Mouse (Mus musculus) MEL (cell line): ENCODE results near the gene Arhgap24. TPM values are rescaled to one million over a fixed set of nuclear protein-coding genes. Genes with fewer than 3 reads are reported as not detected.

Experiments used
- DNase-seq: peaks from one replicate; pipeline ENCODE4 v3.0.0; 2011; ENCODE audit warnings: low read depth, low spot score
- H3K27ac ChIP-seq: 2 replicates; pipeline ENCODE4 v1.5.1; 2012; ENCODE audit warnings: low read depth, mild to moderate bottlenecking, control low read depth, low read length, moderate library complexity; ENCODE audit not compliant: control insufficient read depth
- H3K27me3 ChIP-seq, 2 experiments: fragments of 150-350 bp in 1 of 2; sonication (generic) in 1 of 2; 2 replicates each; pipeline ENCODE4 v1.6.1; 2012; ENCODE audit warnings: low read length in 2 of 2, mild to moderate bottlenecking in 2 of 2, improper control_type of control experiment in 1 of 2, moderate library complexity in 1 of 2; ENCODE audit not compliant: insufficient read depth in 2 of 2, control insufficient read depth in 1 of 2
- H3K36me3 ChIP-seq, 2 experiments: 2 replicates each; pipeline ENCODE4 v1.6.1; 2012 to 2014; ENCODE audit warnings: low read length in 2 of 2, improper control_type of control experiment in 1 of 2, inconsistent platforms in 1 of 2, mild to moderate bottlenecking in 1 of 2; ENCODE audit not compliant: insufficient read depth in 2 of 2, control insufficient read depth in 1 of 2
- H3K4me1 ChIP-seq, 2 experiments: fragments of 150-350 bp in 1 of 2; sonication (generic) in 1 of 2; 2 replicates each; pipeline ENCODE4 v1.6.1; 2012; ENCODE audit warnings: low read length in 2 of 2, improper control_type of control experiment in 1 of 2, mild to moderate bottlenecking in 1 of 2; ENCODE audit not compliant: insufficient read depth in 2 of 2, control insufficient read depth in 1 of 2
- H3K4me3 ChIP-seq, 2 experiments: fragments of 150-350 bp in 1 of 2; sonication (generic) in 1 of 2; 2 replicates each; pipeline ENCODE4 v1.5.1; 2012; ENCODE audit warnings: low read depth in 2 of 2, low read length in 2 of 2, mild to moderate bottlenecking in 2 of 2, moderate library complexity in 2 of 2, control low read depth in 1 of 2, improper control_type of control experiment in 1 of 2; ENCODE audit not compliant: control insufficient read depth in 1 of 2, insufficient read depth in 1 of 2
- H3K79me2 ChIP-seq: 2 replicates; pipeline ENCODE4 v1.6.1; 2012; ENCODE audit warnings: mild to moderate bottlenecking, low read length, moderate library complexity; ENCODE audit not compliant: control insufficient read depth, poor library complexity, insufficient read depth
- H3K9ac ChIP-seq: 2 replicates; pipeline ENCODE4 v1.6.1; 2012; ENCODE audit warnings: low read depth, mild to moderate bottlenecking, control low read depth, low read length, moderate library complexity; ENCODE audit not compliant: control insufficient read depth, poor library complexity, severe bottlenecking
- H3K9me3 ChIP-seq: fragments of 150-350 bp; sonication (generic); replicated peaks from 2 replicates; pipeline ENCODE4 v1.6.1; 2012; ENCODE audit warnings: mild to moderate bottlenecking, low read length, improper control_type of control experiment, moderate library complexity; ENCODE audit not compliant: insufficient read depth
- BHLHE40 ChIP-seq: IDR thresholded peaks from 2 replicates; pipeline ENCODE4 v1.6.1; 2012; ENCODE audit warnings: low read depth, mild to moderate bottlenecking, inconsistent platforms, low read length, improper control_type of control experiment, borderline replicate concordance
- CHD2 ChIP-seq: IDR thresholded peaks from 2 replicates; pipeline ENCODE4 v1.6.1; 2011; ENCODE audit warnings: low read length, improper control_type of control experiment
- CTCF ChIP-seq, 3 experiments: IDR thresholded peaks in 2 of 3; conservative IDR thresholded peaks in 1 of 3; 2 replicates each; pipeline ENCODE4 v1.5.1; 2011 to 2012; ENCODE audit warnings: low read length in 3 of 3, low read depth in 2 of 3, mild to moderate bottlenecking in 2 of 3, improper control_type of control experiment in 1 of 3, inconsistent platforms in 1 of 3, mixed read lengths in 1 of 3, moderate library complexity in 1 of 3; ENCODE audit not compliant: control insufficient read depth in 1 of 3, insufficient read depth in 1 of 3, poor library complexity in 1 of 3, severe bottlenecking in 1 of 3
- E2F4 ChIP-seq: IDR thresholded peaks from 2 replicates; pipeline ENCODE4 v1.6.1; 2011; ENCODE audit warnings: low read depth, low read length, improper control_type of control experiment, borderline replicate concordance
- ELF1 ChIP-seq: IDR thresholded peaks from 2 replicates; pipeline ENCODE4 v1.6.1; 2014; ENCODE audit warnings: low read depth, mild to moderate bottlenecking, inconsistent platforms, low read length, improper control_type of control experiment, moderate library complexity
- MAFK ChIP-seq: IDR thresholded peaks from 2 replicates; pipeline ENCODE4 v1.6.1; 2011; ENCODE audit warnings: low read depth, mild to moderate bottlenecking, low read length, improper control_type of control experiment, borderline replicate concordance
- MAX ChIP-seq: IDR thresholded peaks from 2 replicates; pipeline ENCODE4 v1.6.1; 2011; ENCODE audit warnings: low read length, improper control_type of control experiment
- MYC ChIP-seq: IDR thresholded peaks from 2 replicates; pipeline ENCODE4 v1.6.1; 2011; ENCODE audit warnings: low read depth, mild to moderate bottlenecking, low read length, improper control_type of control experiment, moderate library complexity
- NELFE ChIP-seq: IDR thresholded peaks from 2 replicates; pipeline ENCODE4 v1.6.1; 2011; ENCODE audit warnings: low read depth, low read length, improper control_type of control experiment
- NRF1 ChIP-seq: IDR thresholded peaks from 2 replicates; pipeline ENCODE4 v1.6.1; 2014; ENCODE audit warnings: low read depth, mild to moderate bottlenecking, inconsistent platforms, low read length, improper control_type of control experiment, moderate library complexity; ENCODE audit not compliant: poor library complexity, insufficient read depth, severe bottlenecking
- POLR2AphosphoS2 ChIP-seq: IDR thresholded peaks from 2 replicates; pipeline ENCODE4 v1.6.1; 2011; ENCODE audit warnings: low read length, improper control_type of control experiment
- RCOR1 ChIP-seq: IDR thresholded peaks from 2 replicates; pipeline ENCODE4 v1.6.1; 2012; ENCODE audit warnings: low read depth, mild to moderate bottlenecking, inconsistent platforms, low read length, improper control_type of control experiment
- SMC3 ChIP-seq: IDR thresholded peaks from 2 replicates; pipeline ENCODE4 v1.6.1; 2011; ENCODE audit warnings: low read depth, low read length, improper control_type of control experiment
- TAL1 ChIP-seq: IDR thresholded peaks from 2 replicates; pipeline ENCODE4 v1.6.1; 2012; ENCODE audit warnings: mild to moderate bottlenecking, inconsistent platforms, low read length, moderate library complexity, mixed read lengths
- TBP ChIP-seq: IDR thresholded peaks from 2 replicates; pipeline ENCODE4 v1.8.0; 2011; ENCODE audit warnings: low read depth, low read length, improper control_type of control experiment
- USF1 ChIP-seq: IDR thresholded peaks from 2 replicates; pipeline ENCODE4 v1.6.1; 2014; ENCODE audit warnings: low read depth, mild to moderate bottlenecking, inconsistent platforms, low read length, improper control_type of control experiment, moderate library complexity
- USF2 ChIP-seq, 2 experiments: IDR thresholded peaks; 2 replicates each; pipeline ENCODE4 v1.6.1; 2011 to 2012; ENCODE audit warnings: improper control_type of control experiment in 2 of 2, low read length in 2 of 2, borderline replicate concordance in 1 of 2, inconsistent platforms in 1 of 2, low read depth in 1 of 2, mild to moderate bottlenecking in 1 of 2; ENCODE audit not compliant: insufficient read depth in 1 of 2
- ZKSCAN1 ChIP-seq: IDR thresholded peaks from 2 replicates; pipeline ENCODE4 v1.6.1; 2012; ENCODE audit warnings: low read depth, mild to moderate bottlenecking, inconsistent platforms, low read length, improper control_type of control experiment, moderate library complexity
- ZNF384 ChIP-seq: IDR thresholded peaks from 2 replicates; pipeline ENCODE4 v1.6.1; 2012; ENCODE audit warnings: low read depth, mild to moderate bottlenecking, inconsistent platforms, low read length, improper control_type of control experiment
- polyA plus RNA-seq, 2 experiments: library from polyadenylated mRNA; stranded (reverse) in 1 of 2; unstranded in 1 of 2; fragments of >175 nt in 1 of 2; fragments of >200 nt in 1 of 2; gene quantifications; 2 replicates each; pipeline versions ENCODE4 v1.2.1 to v1.2.4; 2012; ENCODE audit warnings: low replicate concordance in 2 of 2, low read depth in 1 of 2; ENCODE audit not compliant: insufficient read length in 2 of 2, insufficient read depth in 1 of 2, missing spikeins in 1 of 2
- total RNA-seq: library from RNA; depleted of rRNA; stranded (reverse); fragments of 300-350 nt; gene quantifications from 2 replicates; pipeline ENCODE4 v1.2.3, GENCODE M21; 2012

Gene Arhgap24
- total and polyA plus RNA-seq, 3 experiments, result not detected

DNA sequence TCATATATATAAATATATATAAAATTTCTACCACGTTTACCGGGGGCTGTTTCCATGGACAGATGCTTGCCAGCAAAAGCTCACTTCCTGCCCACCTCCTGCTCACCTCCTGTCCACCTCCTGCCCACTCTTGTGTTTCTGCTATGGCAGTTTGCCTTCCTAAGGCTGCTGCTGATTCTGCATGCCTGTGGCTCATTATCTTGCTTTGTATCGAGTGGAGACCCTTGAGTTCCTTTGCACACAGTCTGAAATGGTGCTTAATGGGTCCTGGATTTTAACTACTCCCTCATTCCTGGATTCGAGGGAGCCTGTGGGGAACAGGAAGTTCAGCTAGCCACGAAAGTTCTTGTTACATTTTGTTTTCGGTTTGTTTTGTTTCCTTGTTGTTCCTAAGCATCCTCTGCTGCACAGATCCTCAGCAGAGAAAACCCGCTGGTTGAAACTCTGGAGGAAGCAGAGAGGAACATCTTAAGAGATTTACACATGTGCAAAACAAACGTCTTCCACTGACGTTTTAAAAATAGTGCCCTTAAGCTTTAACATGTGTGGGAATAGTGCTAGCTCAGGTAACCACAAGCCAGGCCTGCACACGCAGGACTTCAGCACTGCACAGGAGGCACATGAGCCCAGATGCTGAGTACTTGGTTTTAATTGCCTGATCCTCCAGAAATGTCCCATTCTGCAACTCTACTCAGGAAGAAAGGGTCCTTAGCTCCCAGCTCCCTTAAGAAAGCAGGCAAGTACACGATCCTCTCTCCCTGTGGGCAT lies 69.9 kb downstream of the Arhgap24 start:
- H3K79me2 ChIP-seq, result no peaks in the 10 kb centered on the region
- no peak for TF ChIP-seq NRF1
- no peak for TF ChIP-seq TBP
- TF ChIP-seq CHD2, result no peak
- no peak for TF ChIP-seq ZKSCAN1
- TF ChIP-seq ELF1, result no peak
- no peak for TF ChIP-seq MAX
- TF ChIP-seq CTCF (IDR thresholded peaks at IDR 0.05 in 2 of 3, conservative IDR thresholded peaks at IDR 0.05 in 1 of 3; ENCODE audit: control insufficient read depth in 1 of 3, insufficient read depth in 1 of 3, low read depth in 2 of 3, low read length in 3 of 3, poor library complexity in 1 of 3, severe bottlenecking in 1 of 3), result no peak
- TF ChIP-seq POLR2AphosphoS2, result no peak
- TF ChIP-seq MAFK, result no peak
- TF ChIP-seq USF1, result no peak
- no peak for TF ChIP-seq E2F4
- no peak for TF ChIP-seq NELFE
- TF ChIP-seq SMC3, result no peak
- TF ChIP-seq, all 39 proteins: peak for 0
- no peak for DNase-seq
- Histone ChIP-seq H3K36me3 (no peaks in the 10 kb centered on the region), H3K9ac (no peak overlapping the region), H3K27ac (no peak overlapping the region), H3K9me3 (no peaks in the 10 kb centered on the region), H3K4me3 (no peak overlapping the region), H3K27me3 (no peaks in the 10 kb centered on the region), H3K4me1 (no peaks in the 10 kb centered on the region)

DNA sequence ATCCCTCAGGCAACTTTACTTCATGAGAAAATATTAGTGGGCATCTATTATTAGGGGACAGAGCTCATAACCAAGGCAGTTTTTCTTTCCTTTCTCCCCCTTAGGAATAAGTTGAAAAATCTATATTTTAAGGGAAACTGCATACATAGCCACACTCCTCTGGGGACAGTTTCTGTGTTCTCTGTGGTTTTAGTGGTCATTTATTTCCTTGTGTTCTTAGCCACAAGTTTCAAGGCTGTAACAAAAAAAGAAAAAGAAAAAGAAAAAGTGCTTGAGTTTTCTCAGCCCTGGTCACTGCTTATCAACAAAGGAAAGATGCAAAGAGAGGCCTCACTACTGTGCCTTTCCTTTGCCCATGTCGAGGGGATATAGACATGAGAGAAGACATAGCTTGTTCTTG lies 71.3 kb downstream of the Arhgap24 start:
- no peak for DNase-seq
- no peaks in the 10 kb centered on the region for H3K4me1 ChIP-seq
- no peak overlapping the region for H3K4me3 ChIP-seq
- no peaks in the 10 kb centered on the region for H3K9me3 ChIP-seq
- no peak overlapping the region for H3K9ac ChIP-seq
- TF ChIP-seq ZNF384, result no peak
- no peak for TF ChIP-seq NELFE
- TF ChIP-seq RCOR1, result no peak
- TF ChIP-seq USF2 (IDR thresholded peaks at IDR 0.05; ENCODE audit: borderline replicate concordance in 1 of 2, insufficient read depth in 1 of 2, low read depth in 1 of 2, low read length in 2 of 2), result no peak
- TF ChIP-seq MYC, result no peak
- no peak for TF ChIP-seq BHLHE40
- no peak for TF ChIP-seq TAL1
- no peaks in the 10 kb centered on the region for H3K36me3 ChIP-seq
- no peak overlapping the region for H3K27ac ChIP-seq
- H3K79me2 ChIP-seq, result no peaks in the 10 kb centered on the region
- H3K27me3 ChIP-seq, result no peaks in the 10 kb centered on the region
